Mouse (Mus musculus) myocyte (in vitro differentiated cells): ENCODE results near the gene Ksr2.

Experiments
- MYOD1 ChIP-seq, 3 experiments: IDR thresholded peaks; one replicate each; pipeline ENCODE4 v1.6.1; 2011; ENCODE audit warnings: control low read depth in 2 of 3, low read depth in 2 of 3, mild to moderate bottlenecking in 2 of 3, moderate library complexity in 1 of 3; ENCODE audit not compliant: insufficient read length in 2 of 3, control insufficient read depth in 1 of 3
- MYOG ChIP-seq, 3 experiments: IDR thresholded peaks; one replicate each; pipeline ENCODE4 v1.6.1; 2011; ENCODE audit warnings: control low read depth in 2 of 3, low read depth in 2 of 3, mild to moderate bottlenecking in 2 of 3; ENCODE audit not compliant: insufficient read length in 2 of 3, control insufficient read depth in 1 of 3, insufficient read depth in 1 of 3
- POLR2A ChIP-seq: IDR thresholded peaks from one replicate; pipeline ENCODE4 v1.6.1; 2011; ENCODE audit warnings: low read depth, mild to moderate bottlenecking, control low read depth, moderate library complexity; ENCODE audit not compliant: insufficient read length
- POLR2AphosphoS2 ChIP-seq: IDR thresholded peaks from one replicate; pipeline ENCODE4 v1.6.1; 2011; ENCODE audit warnings: low read depth, control low read depth; ENCODE audit not compliant: insufficient read length
- TCF12 ChIP-seq: IDR thresholded peaks from one replicate; pipeline ENCODE4 v1.6.1; 2011; ENCODE audit warnings: mild to moderate bottlenecking, control low read depth; ENCODE audit not compliant: poor library complexity, insufficient read depth, severe bottlenecking
- TCF3 ChIP-seq: IDR thresholded peaks from one replicate; pipeline ENCODE4 v1.6.1; 2011; ENCODE audit warnings: low read depth, control low read depth; ENCODE audit not compliant: insufficient read length
- USF1 ChIP-seq: IDR thresholded peaks from one replicate; pipeline ENCODE4 v1.6.1; 2011; ENCODE audit warnings: low read depth, mild to moderate bottlenecking, control low read depth, moderate library complexity

GRCm38 (mm10) chr5:117749353-117749752 lies 335.6 kb downstream of the Ksr2 start:
- TF ChIP-seq MYOG (IDR thresholded peaks at IDR 0.05; ENCODE audit: control insufficient read depth in 1 of 3, insufficient read depth in 1 of 3, insufficient read length in 2 of 3, low read depth in 2 of 3) (no peak), MYOD1 (IDR thresholded peaks at IDR 0.05; ENCODE audit: control insufficient read depth in 1 of 3, insufficient read length in 2 of 3, low read depth in 2 of 3) (no peak), TCF3 (no peak), POLR2A (no peak), USF1 (no peak), POLR2AphosphoS2 (no peak), TCF12 (no peak)
